Mouse (Mus musculus) telencephalon, adult 2 months (tissue): Measurements from ENCODE around the gene Serpinh1.

Source experiments
- DNase-seq: peaks from one replicate; pipeline ENCODE4 v3.0.0-alpha.2; 2011; ENCODE audit warnings: low read depth, low spot score

Serpinh1 gene

DNA sequence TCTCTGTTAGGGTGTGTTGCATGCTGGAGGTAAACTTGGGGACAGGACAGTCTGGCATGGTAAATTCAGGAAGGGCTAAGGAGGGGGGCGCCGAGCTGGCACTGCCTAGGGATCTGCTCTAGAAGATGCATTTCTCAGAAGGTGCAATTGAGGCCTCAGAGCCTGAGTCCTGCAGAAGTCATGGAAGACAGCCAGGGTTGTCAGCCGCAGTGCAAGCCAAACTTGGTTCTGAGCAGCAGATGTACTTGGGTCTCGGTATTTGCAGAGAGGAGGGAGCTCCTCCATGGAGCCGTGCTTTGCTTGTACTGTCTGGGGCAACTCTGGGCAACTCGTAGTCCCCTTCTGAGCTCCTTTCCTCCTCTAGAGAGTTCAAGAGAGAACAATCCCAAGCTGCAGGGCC lies 26.9 kb downstream of the Serpinh1 start:
- DNase-seq = no peak

DNA sequence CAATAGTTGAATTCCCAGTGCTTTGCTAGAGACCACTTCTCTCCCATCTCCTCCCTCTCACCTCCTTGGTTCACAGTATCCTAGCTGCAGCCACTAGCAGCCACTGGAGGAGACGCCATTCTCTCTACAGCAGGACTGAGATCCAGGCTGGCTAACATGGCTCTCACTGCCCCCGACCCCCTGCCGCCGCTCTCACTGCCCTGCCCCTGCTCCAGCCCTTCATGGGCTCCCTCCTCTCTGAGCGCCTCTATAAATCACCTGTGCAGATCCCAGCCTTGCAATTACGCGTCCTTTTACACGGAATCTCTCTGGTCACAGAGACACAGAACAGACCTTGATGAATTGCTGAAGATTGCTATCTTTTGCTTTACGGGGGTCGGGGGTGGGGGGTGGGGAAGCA lies 28.2 kb downstream of the Serpinh1 start:
- no peak for DNase-seq

DNA sequence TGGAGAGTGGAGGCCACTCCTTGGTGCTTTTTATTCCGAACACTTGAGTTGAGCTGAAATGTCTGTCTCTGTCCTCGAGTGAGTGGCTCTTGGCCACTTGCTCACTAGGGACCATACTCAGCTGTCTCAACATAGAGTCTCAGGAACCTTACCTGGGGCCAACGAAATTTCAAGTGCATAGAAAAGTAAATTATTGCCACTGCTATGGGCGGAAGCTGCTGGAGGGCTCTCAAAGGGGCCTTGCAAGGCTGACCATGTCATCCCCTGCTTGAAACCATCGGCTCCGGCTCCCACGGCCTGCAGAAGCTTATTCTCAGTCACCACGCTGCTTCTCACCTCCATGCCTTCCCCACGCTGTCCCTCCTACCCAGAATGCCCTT lies 29.7 kb downstream of the Serpinh1 start:
- no peak for DNase-seq

DNA sequence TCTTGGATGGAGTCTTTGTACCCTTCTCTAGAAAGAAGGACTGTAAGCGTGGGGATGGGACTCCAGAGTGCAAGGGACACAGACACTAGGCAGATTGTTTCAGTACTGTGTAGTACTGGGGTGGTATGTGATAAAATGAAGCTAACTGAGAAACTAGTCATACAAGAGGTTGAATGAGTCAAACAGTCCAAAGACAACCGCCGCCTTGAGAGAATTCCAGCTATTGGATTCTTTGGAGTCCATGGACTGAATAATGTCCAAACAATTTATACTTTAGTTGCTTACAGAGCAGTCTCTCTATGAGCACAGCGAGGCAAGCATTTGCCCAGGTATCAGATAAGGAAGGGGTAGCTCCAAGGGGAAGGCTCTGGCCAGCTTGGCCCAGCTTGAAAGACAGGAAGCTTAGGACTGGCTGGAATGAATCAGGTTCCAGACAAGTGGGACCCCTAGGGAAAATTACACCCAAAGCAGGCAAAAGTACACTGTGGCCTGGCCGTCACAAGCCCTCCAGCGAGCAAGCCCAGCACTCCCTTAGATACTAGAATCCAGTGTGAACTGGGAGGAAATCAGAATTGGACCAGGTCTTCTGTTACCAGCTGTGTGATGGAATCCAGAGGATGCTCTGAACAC lies 30.2 kb downstream of the Serpinh1 start:
- no peak for DNase-seq

DNA sequence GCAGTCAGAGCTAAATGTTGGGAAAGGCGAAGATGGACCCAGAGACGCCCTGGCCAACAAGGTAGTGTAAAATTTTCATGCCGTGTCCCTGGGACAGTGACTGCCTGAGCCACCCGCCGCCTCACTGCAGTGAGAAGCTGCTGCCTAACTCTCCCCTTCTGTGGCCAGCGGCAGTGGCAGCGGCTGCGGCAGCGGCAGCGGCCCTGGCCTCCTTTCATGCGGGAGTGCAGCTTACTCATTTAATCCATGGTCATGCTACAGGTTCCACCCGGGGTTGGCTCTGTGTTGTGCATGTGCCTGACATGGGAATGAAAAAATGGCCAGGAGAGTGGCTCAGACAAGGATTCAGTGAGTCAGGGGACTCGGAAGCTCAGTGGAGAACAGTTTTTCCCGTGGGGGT lies 32.5 kb downstream of the Serpinh1 start:
- DNase-seq = no peak

DNA sequence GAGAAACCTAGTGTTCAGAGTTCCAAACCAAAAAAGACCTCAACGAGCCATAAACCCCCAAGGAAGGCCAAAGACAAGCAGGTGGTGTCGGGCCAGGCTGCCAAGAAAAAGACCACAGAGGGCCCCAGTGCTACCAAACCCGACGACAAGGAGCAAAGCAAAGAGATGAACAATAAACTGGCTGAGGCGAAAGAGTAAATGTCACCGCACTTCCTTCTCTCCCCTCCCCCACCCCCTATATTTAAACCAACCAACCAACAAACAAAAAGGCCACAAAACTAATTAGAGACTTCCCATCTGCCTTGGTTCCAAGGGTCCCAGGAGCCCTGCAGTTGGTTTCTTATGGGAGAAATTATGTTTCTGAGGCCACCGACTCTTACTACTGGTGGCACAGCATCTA lies 35.6 kb downstream of the Serpinh1 start:
- DNase-seq = no peak

DNA sequence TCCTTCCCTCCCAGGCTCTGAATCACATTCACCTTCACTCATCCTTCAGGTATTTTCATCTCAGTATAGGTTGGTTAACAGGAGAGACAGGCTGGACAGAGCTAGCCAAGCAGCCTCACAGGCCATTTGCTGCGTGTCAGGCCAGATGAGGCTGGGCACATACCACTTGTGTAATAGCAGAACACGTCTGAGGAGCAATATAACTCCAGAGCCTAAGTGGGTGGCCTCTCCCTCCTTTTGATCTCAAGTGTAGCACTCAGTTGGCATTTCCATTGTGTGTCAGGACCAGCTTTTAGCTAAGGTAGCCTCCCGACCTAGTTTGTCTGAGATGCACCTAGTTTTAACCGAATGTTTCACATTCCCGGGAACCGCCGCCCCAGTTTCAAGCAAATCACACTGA lies 36.8 kb downstream of the Serpinh1 start:
- no peak for DNase-seq

DNA sequence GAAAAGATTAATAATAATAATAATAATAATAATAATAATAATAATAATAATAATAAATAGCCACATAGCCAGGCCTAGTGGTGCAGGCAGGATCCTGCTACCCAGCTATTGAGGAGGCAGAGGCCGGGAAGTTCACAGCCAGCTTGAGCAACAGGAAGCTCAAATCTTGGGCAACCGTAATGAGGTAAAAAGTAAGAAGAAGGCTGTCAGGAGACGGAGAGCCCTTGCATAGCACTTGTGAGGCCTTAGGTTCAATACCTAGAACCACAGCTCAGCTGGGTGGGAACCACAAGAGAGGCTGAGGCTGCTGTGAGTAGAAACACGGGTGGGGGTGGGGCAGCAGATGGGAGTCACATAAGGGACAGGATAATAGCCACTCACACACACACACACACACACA lies 38.5 kb downstream of the Serpinh1 start:
- DNase-seq = no peak

DNA sequence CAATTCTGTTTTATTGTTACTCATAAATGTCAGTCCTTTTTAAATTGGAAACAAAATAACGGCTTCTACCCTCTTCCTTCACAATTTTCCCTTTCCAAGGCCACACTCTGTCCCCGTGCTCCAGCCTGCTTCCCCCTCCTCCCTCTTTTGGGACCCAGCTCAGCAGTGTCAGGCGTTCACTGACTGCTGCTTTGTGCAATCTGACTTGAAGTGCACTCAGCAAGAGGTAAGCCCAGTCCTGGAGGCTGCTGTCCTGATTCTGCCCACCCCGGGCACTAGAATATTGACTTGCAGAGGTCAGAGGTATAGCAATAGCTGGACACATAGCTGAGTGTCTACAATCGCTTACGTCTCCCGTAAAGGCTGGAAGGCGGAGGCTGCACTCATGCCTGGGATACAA lies 39.8 kb downstream of the Serpinh1 start:
- DNase-seq = no peak

DNA sequence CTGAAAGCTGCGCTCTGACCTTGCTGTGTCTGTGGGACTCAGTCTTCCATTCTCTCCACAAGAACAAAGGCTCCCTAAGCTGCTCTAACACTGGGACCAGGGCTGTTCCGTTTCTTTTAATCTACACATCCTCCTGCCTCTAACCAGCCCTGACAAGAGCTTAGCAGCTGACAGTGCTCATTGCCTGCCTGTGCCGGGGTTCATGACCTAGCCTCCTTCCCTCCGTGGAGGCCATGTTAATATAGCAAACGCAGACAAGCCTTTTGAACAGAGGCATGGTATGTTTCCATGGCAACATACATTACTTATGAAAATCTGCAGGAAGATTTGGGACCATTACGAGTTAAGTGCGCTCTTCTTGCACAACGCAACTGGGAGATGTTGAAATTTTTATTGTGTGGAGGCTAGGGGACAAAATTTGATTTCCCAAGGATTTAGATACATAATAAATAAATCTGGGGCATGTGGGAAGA lies 40.3 kb downstream of the Serpinh1 start:
- no peak for DNase-seq

DNA sequence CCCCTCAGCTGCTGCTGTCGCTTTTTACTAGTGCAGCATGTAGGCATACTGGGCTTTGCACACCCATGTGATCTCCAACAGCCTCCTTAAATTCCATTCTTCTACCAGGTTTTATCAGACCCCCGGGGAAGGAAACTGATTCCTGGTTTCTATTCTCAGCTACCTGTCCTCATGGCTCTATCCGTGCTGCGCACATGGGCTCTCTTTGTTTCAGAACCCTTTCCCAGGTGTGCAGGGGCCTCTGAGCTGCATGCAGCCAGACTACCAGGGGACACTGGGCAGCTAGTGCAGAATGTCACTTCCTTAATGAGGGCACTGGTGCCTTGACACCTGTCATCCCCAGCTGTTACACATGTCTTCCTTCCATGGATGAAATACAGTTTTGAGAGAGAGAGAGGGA lies 41.0 kb downstream of the Serpinh1 start:
- no peak for DNase-seq

DNA sequence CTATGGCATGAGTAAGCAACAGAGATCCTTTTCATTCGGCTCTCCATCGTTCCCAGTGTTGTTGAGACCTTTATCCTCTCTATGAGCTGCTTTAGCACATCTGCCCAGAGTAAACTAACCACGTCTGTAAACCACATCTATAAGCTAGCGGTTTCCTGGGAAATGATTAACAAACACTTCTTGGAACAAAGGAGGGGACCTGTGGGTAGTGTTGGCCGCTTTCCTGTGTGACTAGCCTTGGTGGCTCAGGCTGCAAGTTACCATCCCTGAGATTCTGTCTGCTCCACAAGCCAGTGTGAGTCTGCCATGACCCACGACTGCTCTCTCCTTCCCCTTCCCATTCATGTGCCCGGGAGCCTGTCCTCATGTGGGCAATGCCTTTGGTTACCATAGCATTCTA lies 41.6 kb downstream of the Serpinh1 start:
- no peak for DNase-seq

DNA sequence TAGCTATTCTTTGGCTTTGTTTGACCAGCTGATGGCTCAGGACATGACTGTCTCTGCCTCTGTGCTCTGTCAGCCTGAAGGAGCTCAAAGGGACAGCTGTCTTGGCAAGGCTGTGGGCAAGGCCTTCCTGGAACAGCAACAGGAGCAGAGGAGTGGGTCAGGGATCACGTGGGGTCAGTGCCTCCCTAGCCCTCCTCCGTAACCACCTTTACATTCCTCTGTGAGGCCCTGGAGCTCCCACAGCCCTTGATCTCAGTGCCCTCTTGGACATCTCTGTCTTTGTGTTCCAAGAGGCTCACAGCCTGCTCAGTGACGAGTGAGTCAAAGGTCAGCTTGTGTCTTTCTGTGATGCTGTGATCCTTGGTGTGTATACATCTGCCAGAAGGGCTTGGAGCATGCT lies 46.4 kb downstream of the Serpinh1 start:
- no peak for DNase-seq

DNA sequence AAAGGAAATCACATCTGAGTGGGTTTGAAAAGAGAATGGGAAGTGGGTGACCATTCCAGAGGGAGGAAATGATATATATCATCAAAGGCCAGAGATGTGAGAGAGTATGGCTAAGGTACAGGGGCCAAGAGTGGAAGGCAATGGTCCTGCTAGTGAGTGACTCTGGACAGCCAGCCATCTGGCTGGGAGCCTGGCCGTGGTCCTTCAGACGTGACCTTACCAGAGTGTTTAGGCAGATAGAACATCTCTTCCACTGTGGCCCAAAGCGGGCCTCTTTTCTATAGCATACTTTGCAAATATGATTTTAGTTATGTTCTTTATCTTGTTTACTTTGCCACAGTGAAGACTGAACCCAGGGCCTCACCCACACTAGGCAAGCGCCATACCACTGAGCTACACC lies 47.4 kb downstream of the Serpinh1 start:
- no peak for DNase-seq

DNA sequence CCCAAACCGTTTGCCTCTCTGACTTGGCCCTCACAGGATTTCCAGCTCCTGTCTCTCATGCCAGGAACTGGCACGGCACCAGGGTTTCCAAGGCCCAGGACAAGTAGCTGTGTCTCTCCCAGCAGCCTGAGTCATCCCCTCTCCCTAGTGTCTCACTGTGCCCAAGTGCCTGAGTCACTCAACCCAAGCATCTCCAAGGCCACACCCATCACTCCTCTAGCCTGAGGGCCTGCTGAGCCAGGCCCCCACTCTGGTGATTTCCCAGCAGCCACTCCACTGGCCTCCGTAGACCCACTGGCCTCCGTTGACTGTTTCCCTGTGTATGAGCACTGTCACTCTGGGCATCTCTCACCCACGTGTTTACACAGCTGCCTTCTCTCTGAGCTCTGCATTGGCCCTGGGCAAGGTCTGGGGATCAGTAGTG lies 48.1 kb downstream of the Serpinh1 start:
- peak; percentile 47 for DNase-seq

DNA sequence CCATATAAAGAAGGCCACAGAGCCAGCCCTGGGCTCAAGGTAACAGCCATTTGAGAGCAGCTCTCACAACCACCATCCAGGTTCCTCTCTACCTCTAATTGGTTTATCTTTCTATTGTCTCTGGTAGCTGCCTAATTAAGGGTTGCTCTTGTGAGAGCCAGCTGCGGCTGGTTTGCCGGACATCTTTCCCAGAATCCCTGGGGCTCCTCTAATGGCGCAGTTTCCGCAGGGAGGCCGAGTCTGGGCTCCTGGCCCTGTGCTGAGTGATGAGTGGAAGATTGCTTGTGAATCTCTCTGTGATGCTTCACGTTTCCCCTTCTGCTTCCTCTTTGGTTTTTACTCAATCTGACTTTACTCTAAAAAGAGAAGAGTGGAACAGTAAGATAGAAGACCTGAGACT lies 49.0 kb downstream of the Serpinh1 start:
- no peak for DNase-seq

DNA sequence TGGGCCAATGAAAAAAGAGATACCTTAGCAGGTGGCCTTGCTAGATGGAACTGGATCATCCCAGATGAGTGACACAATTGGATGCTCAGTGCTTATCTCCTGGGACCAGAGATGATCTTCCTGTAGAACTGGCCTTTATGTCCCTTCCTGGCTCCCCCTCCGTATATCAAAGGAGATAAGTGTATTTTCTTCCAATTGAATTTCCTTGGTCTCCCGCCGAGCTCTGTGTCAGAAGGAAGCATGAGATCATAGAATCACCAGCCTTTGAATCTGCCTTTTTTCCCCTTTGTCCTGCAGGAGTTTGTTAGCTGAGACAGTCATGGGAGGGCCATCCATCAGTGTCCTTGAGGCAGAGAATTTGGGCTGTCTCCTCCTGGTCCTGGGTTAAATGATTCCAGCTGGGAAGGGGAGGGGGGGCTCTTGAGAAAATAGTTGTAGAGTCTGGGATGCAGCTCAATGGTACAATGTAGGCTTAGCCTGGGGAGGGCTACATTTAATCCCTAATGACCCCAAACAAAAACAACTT lies 52.3 kb downstream of the Serpinh1 start:
- no peak for DNase-seq
